Mouse (Mus musculus) liver, embryonic 13.5 days (tissue): ENCODE data around the gene Tarm1. TPM values are rescaled to one million over a fixed set of nuclear protein-coding genes. Genes with fewer than 3 reads are reported as not detected.

Experiments
- ATAC-seq: fragments of 200-750 bp; cut with Nextera tagmentation; 2 replicates; pipeline ENCODE4 v1.8.0; 2017; ENCODE audit warnings: low read depth, mild to moderate bottlenecking, moderate number of reproducible peaks, moderate library complexity
- DNase-seq: peaks from one replicate; pipeline ENCODE4 v3.0.0; 2022
- H3K27ac ChIP-seq: fragments of 300-500 bp; sonication (generic); 2 replicates; pipeline ENCODE4 v1.5.1; 2015; ENCODE audit warnings: moderate library complexity, mild to moderate bottlenecking, inconsistent platforms
- H3K27me3 ChIP-seq: fragments of 300-500 bp; sonication (generic); 2 replicates; pipeline ENCODE4 v1.6.1; 2015; ENCODE audit warnings: mild to moderate bottlenecking, inconsistent platforms
- H3K36me3 ChIP-seq: fragments of 300-500 bp; sonication (generic); 2 replicates; pipeline ENCODE4 v1.6.1; 2015; ENCODE audit warnings: mild to moderate bottlenecking, inconsistent platforms
- H3K4me1 ChIP-seq: fragments of 300-500 bp; sonication (generic); replicated peaks from 2 replicates; pipeline ENCODE4 v1.6.1; 2015; ENCODE audit warnings: inconsistent platforms
- H3K4me2 ChIP-seq: fragments of 300-500 bp; sonication (generic); 2 replicates; pipeline ENCODE4 v1.6.1; 2015; ENCODE audit warnings: inconsistent platforms, mild to moderate bottlenecking, moderate library complexity
- H3K4me3 ChIP-seq: fragments of 300-500 bp; sonication (generic); replicated peaks from 2 replicates; pipeline ENCODE4 v1.5.1; 2015; ENCODE audit warnings: mild to moderate bottlenecking, inconsistent platforms
- H3K9ac ChIP-seq: fragments of 300-500 bp; sonication (generic); 2 replicates; pipeline ENCODE4 v1.6.1; 2015; ENCODE audit warnings: mild to moderate bottlenecking, inconsistent platforms
- H3K9me3 ChIP-seq: fragments of 300-500 bp; sonication (generic); replicated peaks from 2 replicates; pipeline ENCODE4 v1.6.1; 2016; ENCODE audit warnings: inconsistent platforms
- WGBS: fragments of 180-500 bp; shearing (Covaris S2); methylation state at CpG from one replicate; pipeline ENCODE4 v1.1.7; 2015; ENCODE audit not compliant: insufficient replicate concordance; 5-methylcytosine and 5-hydroxymethylcytosine counted together
- polyA plus RNA-seq: library from polyadenylated mRNA; unstranded; fragments of >200 nt; fragmentation: Nextera tagmentation; extraction: Ambion mirVana; gene quantifications from 2 replicates; pipeline ENCODE4 v1.2.1, GENCODE M21; 2015

Gene Tarm1
- polyA plus RNA-seq, 1 experiment from 2014 or later = 0.07 TPM

DNA sequence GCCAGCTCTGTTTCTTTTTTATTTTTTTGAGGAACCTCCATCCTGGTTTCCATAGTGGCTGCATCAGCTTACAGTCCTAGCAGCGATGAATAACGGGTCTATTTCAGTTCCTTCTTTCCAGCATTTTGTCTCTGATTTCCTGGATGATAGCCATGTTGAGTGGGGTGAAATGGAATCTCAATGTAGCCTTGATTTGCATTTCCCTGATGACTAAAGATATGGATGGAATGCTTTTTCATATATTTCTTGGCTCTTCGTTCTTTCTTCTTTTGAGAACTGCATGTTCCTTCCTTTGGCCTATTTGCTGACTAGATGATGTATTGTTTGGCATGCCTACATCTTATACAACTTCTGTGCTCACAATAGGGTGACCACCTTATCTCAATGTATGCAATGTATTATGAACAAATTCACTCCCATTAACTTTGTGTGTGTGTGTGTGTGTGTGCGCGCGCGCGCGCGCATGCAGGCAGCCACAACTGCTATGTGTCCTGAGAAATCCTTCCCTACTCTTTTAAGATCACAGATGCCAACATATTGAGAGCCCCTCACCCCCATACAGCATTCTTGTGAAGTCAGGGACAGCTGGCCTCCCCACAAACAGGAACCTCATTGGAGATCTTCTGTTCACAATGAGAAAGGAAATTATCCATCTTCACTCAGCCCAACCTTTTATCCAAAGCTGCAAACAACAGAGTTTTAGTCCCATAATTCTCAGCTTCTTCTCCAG, 45.1 kb downstream of the Tarm1 start:
- no peak for DNase-seq

DNA sequence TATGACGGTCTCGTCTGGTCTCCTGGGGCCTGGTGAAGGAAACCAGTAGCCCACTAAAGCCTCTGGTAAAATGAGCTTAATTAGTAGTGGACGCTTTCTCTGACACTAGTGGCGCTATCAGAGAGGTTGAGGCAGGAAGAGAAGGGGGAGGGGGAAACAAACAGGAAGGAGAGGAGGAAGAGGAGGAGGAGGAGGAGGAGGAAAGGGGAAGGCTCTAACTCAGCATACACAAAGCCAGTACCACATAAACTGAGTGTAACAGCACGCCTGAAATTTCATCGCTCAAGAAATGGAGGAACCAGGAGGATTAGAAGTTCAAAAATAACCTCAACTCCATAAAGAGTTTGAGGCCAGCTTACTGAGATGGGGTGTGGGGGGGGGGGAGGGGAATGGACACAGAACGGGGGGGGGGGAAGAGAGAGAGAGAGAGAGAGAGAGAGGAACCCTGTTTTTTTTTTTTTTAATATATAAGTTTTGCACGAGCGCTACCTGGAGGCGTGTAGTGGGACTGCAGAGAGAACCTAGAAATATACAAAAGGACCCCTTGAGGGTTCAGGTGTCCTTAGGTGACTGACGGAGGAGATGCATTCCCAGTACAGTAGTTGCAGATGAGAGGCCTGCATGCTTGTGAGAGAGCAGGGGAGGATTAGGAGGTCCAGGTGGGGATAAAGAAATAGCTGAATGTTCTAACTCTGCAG, 48.8 kb downstream of the Tarm1 start:
- DNase-seq (no peak), ATAC-seq (no peak)
- 42% methylated on average over 11 of the region's 11 CpGs for WGBS
- Histone ChIP-seq H3K4me1 (no peaks in the 10 kb centered on the region), H3K9me3 (no peaks in the 10 kb centered on the region), H3K27ac (no peak overlapping the region), H3K4me3 (no peak overlapping the region), H3K4me2 (no peak overlapping the region), H3K9ac (no peak overlapping the region), H3K36me3 (no peaks in the 10 kb centered on the region), H3K27me3 (no peaks in the 10 kb centered on the region)

More for the DNA sequence above, 45.1 kb downstream of the Tarm1 start:
- Histone ChIP-seq H3K4me2 (no peak overlapping the region), H3K4me3 (no peak overlapping the region), H3K9ac (no peak overlapping the region), H3K4me1 (no peaks in the 10 kb centered on the region), H3K27me3 (no peaks in the 10 kb centered on the region), H3K27ac (no peak overlapping the region), H3K9me3 (no peaks in the 10 kb centered on the region), H3K36me3 (no peaks in the 10 kb centered on the region)
- WGBS = 87% methylated on average over 10 of the region's 10 CpGs
- no peak for ATAC-seq

DNA sequence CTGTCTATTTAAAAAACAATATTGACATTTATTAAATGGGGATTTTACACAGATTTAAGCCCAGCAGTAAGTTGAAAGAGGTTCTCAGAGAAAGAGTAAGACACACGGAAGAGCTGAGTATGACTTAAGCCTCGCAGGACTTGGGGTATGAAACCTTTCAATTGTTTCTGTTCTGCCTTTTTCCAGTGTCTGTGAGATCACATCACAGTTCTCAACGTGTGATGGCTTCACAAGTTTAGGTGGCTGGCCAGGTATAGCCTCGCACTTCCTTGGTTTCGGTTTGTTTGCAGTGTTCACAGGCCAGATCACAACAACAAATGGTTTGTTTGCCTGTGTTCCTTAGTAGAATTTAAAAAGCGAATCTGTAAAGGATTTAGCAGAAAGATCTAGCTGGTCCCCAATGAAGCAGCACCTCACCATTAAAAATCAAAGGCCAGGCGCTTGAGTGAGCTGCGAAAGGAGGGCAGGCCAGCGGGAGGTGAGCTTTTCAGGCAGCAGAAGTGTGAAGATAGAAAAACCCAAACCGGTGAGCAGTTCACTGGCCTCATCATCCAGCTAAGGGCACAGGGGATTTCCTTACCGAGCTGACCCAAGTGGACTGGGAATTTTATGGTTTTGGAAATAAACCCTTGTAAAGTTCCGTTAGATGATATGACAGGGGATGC, 49.5 kb downstream of the Tarm1 start:
- H3K36me3 ChIP-seq = no peaks in the 10 kb centered on the region
- 46% methylated on average over 12 of the region's 12 CpGs for WGBS
- H3K9me3 ChIP-seq = no peaks in the 10 kb centered on the region
- H3K27ac ChIP-seq = no peak overlapping the region
- H3K4me2 ChIP-seq = no peak overlapping the region
- DNase-seq = no peak
- no peaks in the 10 kb centered on the region for H3K4me1 ChIP-seq
- no peaks in the 10 kb centered on the region for H3K27me3 ChIP-seq
- no peak for ATAC-seq
- H3K9ac ChIP-seq = no peak overlapping the region
- no peak overlapping the region for H3K4me3 ChIP-seq

- Histone ChIP-seq H3K9ac (no peak overlapping the region), H3K36me3 (no peaks in the 10 kb centered on the region), H3K27ac (no peak overlapping the region), H3K4me2 (no peak overlapping the region), H3K9me3 (no peaks in the 10 kb centered on the region), H3K4me3 (no peak overlapping the region), H3K27me3 (no peaks in the 10 kb centered on the region), H3K4me1 (no peaks in the 10 kb centered on the region)
- ATAC-seq = no peak
- WGBS = 48% methylated on average over 6 of the region's 6 CpGs
- no peak for DNase-seq
Observed at GRCm38 (mm10) chr7:3451161-3451560, 51.3 kb downstream of the Tarm1 start.

- Histone ChIP-seq H3K9me3 (no peaks in the 10 kb centered on the region), H3K4me2 (no peak overlapping the region), H3K27me3 (no peaks in the 10 kb centered on the region), H3K4me3 (no peak overlapping the region), H3K36me3 (no peaks in the 10 kb centered on the region), H3K9ac (no peak overlapping the region), H3K27ac (no peak overlapping the region), H3K4me1 (no peaks in the 10 kb centered on the region)
- ATAC-seq (no peak), DNase-seq (no peak)
- 52% methylated on average over 5 of the region's 5 CpGs for WGBS
Observed at GRCm38 (mm10) chr7:3450671-3451070, 51.8 kb downstream of the Tarm1 start.

DNA sequence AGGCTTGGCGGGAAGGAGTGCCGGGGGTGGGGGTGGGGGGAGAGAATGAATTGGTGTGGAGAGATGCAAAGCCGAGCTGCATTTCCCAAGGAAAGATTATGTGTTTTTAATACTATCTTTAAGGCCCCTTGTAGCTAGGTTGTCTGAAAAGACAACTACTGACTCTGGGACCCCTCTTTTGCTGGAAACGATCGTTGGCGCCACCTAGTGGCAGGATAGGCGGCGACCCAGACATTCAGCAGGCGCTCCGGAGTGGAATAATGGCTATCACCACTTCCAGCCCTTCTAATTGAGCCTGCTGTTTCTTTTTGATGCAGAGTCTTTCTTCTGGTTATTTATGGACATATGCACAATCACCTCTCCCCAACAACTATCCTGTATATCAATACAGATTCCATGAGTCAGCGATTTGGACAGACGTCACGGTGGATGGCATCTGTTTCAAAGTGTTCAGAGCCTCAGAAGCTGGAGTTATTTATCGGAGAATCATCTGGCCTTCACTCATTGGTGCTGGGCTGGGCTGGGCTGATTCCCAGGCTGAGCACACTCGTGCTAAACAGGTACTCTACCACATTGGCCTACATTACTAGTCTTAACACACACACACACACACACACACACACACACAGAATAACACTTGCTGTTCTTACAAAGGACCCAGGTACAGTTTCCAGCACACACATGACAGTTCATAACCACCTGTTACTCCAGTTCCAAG, 53.5 kb downstream of the Tarm1 start:
- Histone ChIP-seq H3K4me1 (no peaks in the 10 kb centered on the region), H3K9ac (no peak overlapping the region), H3K36me3 (no peaks in the 10 kb centered on the region), H3K4me2 (no peak overlapping the region), H3K9me3 (no peaks in the 10 kb centered on the region), H3K27me3 (no peaks in the 10 kb centered on the region), H3K4me3 (no peak overlapping the region), H3K27ac (no peak overlapping the region)
- DNase-seq (peak; percentile 13), ATAC-seq (no peak)
- WGBS = 20% methylated on average over 15 of the region's 15 CpGs

DNA sequence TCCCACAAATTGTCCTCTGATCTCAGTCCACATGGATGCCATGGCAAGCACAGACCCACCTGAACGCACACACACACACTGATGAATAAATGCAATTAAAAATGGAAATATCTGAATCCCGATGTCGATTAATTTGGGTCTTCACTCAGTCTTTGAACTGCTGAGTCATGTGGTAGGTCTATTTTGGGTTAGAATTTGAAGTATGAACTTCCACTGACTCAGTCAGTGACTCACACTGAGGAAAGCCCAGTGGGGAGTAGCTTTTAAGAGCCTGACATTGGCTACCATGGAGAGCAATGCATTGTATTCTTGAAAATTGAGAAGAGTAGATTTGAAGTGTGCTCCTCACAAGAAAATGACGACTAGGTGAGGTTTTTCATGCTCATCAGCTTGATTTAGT, 55.4 kb downstream of the Tarm1 start:
- Histone ChIP-seq H3K9ac (no peak overlapping the region), H3K4me2 (no peak overlapping the region), H3K27ac (no peak overlapping the region), H3K36me3 (no peaks in the 10 kb centered on the region), H3K9me3 (no peaks in the 10 kb centered on the region), H3K4me3 (no peak overlapping the region), H3K4me1 (no peaks in the 10 kb centered on the region), H3K27me3 (no peaks in the 10 kb centered on the region)
- WGBS = 66% methylated on average over 4 of the region's 4 CpGs
- no peak for ATAC-seq
- DNase-seq = no peak

DNA sequence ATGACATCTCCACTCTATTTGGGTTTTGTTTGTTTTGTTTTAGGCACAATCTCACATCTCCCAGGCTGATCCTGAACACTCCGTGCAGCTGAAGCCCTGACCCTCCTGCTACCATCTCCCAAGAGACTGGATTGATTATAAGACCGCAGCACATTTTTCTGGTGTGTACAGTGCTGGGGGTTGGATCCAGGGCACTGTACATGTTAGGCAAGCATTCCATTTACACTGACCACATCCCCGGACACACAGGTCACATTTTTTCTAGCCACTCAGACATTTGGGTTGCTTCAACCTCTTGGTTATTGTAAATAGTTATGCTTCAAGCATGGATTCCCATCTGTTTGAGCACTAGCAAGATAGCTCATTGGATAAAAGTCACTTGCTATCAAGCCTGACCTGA, 55.8 kb downstream of the Tarm1 start:
- WGBS = 64% methylated on average over 3 of the region's 3 CpGs
- Histone ChIP-seq H3K9me3 (no peaks in the 10 kb centered on the region), H3K36me3 (no peaks in the 10 kb centered on the region), H3K4me1 (no peaks in the 10 kb centered on the region), H3K4me3 (no peak overlapping the region), H3K27ac (no peak overlapping the region), H3K27me3 (no peaks in the 10 kb centered on the region), H3K9ac (no peak overlapping the region), H3K4me2 (no peak overlapping the region)
- DNase-seq = no peak
- no peak for ATAC-seq

- H3K4me1 ChIP-seq = no peaks in the 10 kb centered on the region
- WGBS = 54% methylated on average over 3 of the region's 3 CpGs
- no peak overlapping the region for H3K4me2 ChIP-seq
- H3K9me3 ChIP-seq = no peaks in the 10 kb centered on the region
- no peak overlapping the region for H3K9ac ChIP-seq
- no peak for ATAC-seq
- no peak overlapping the region for H3K27ac ChIP-seq
- no peaks in the 10 kb centered on the region for H3K36me3 ChIP-seq
- H3K27me3 ChIP-seq = no peaks in the 10 kb centered on the region
- no peak overlapping the region for H3K4me3 ChIP-seq
- no peak for DNase-seq
Observed at GRCm38 (mm10) chr7:3444678-3445077, 57.7 kb downstream of the Tarm1 start.

DNA sequence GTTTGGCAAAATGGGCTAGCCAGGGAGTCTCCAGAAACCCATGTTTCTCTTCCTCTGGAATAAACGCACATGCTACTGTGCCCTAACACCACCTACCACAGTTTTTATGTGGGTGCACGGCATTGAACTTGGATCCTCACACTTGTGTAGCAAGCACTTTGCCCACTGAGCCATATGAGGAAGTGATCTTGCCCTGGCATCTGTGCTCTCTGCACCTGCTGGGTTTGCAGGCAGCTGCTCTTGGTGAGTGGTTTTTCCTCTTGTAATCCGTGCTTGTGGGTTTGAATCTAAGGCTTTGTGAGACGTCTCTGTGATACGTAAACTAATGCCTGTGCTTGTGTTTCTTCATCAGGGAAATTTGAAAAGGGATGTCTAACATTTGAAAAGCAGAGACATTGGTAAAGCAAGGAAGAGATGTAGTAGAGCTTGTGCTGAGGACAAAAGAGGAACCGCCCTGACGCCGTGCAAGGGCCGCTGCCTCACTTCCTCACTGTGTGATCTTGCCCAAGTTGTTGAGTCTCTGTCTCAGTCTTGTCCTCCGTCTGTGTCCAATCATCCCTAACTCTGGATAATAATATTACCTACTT, 59.9 kb downstream of the Tarm1 start:
- no peaks in the 10 kb centered on the region for H3K4me1 ChIP-seq
- ATAC-seq (no peak), DNase-seq (peak; percentile 7)
- H3K9ac ChIP-seq = no peak overlapping the region
- H3K4me2 ChIP-seq = no peak overlapping the region
- H3K36me3 ChIP-seq = no peaks in the 10 kb centered on the region
- H3K4me3 ChIP-seq = no peak overlapping the region
- WGBS = 40% methylated on average over 10 of the region's 10 CpGs
- H3K27ac ChIP-seq = no peak overlapping the region
- H3K9me3 ChIP-seq = no peaks in the 10 kb centered on the region
- no peaks in the 10 kb centered on the region for H3K27me3 ChIP-seq

GRCm38 (mm10) chr7:3440526-3440925, 61.9 kb downstream of the Tarm1 start:
- Histone ChIP-seq H3K36me3 (no peaks in the 10 kb centered on the region), H3K27me3 (no peaks in the 10 kb centered on the region), H3K9me3 (no peaks in the 10 kb centered on the region), H3K9ac (no peak overlapping the region), H3K27ac (no peak overlapping the region), H3K4me2 (no peak overlapping the region), H3K4me3 (no peak overlapping the region), H3K4me1 (no peaks in the 10 kb centered on the region)
- no peak for ATAC-seq
- DNase-seq = no peak
- WGBS = 61% methylated on average over 8 of the region's 8 CpGs
